Mouse (Mus musculus): Measurements from ENCODE around the gene Trpm8.

DNA sequence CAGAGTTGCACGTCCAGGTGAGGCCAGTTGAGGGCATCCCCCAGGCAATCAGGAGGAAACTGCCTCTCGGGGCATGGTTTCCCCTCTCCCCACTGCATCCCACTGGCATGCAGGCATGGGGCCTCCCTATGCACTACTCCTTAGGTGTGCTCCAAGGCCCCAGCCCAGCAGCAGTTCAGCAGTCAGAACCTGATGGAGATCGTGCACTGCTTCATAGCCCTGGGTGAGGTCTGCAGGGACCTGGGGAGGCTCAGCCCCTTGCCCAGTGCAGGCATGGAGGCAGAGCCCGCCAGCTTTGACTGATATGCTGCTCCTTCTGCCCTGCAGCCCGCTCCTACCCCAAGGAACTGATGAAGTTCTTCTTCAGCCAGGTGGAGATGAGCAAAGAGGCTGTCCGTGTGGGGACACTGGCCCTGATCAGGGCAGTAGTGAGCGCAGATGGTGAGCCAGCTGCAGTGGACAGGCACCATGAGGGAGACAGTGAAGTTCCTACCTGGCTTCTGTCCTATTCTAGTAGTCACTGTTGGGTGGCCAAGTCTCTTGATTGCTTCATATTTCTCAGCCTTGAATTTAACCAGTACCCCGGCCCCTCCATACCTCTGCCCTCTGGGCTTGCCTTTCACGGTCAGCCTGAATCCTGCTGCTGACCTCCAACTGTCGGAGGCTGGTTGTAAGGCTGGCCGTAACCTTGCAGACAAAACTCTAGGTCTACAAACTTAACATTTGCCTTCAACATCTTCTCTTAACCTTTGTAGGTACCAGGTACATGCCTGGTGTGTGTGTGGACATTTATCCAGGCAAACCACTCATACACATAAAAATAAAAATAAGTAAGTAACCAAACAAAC is 42.2 kb upstream of the Trpm8 start:
- TF ChIP-seq CTCF (IDR thresholded peaks at IDR 0.05; ENCODE audit: low read depth) = no peak
- TF ChIP-seq EP300 (IDR thresholded peaks at IDR 0.05; ENCODE audit: low read depth) = no peak
